Mouse (Mus musculus): ENCODE data around the gene Dnmt3c.

GRCm38 (mm10) chr2:153723098-153723497 lies 26.6 kb downstream of the Dnmt3c start:
- TF ChIP-seq CTCF (IDR thresholded peaks at IDR 0.05; ENCODE audit: control insufficient read depth, insufficient read depth, insufficient read length) (no peak), CEBPB (IDR thresholded peaks at IDR 0.05; ENCODE audit: low read depth) (no peak)

Measured in C2C12 (cell line).